Mouse (Mus musculus): ENCODE data around the gene Stk33.

- TF ChIP-seq EP300 (IDR thresholded peaks at IDR 0.05) (no peak), CTCF (IDR thresholded peaks at IDR 0.05) (no peak)
Measured at GRCm38 (mm10) chr7:109477926-109478325, 39.0 kb upstream of the Stk33 start.

Data from lung, postnatal 0 days (tissue).